8 mouse cellular contexts compared by ENCODE assay signal in the genomic region with DNA sequence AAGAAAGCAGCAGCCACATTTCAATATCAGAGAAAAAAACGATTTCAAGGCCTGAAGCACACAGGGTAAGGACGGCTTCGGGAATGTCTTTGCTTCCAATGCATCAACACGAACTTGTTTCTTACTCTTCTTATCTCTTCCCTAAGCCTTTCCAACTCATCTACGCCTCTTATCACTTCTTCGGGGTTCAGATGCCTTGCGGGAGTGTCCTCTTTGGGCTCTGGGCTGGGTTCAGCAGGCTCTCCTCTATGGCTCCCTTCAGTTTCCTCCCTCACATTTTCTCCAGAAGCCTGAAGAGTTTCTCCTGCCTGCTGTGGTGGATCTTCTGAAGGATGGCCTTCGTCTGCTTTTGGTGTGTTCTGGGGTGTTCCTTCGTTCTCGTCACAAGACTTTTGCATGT. TPM values are rescaled to one million over a fixed set of nuclear protein-coding genes. Genes with fewer than 3 reads are reported as not detected.
DNase-seq lines count a peak whose midpoint lies in the region; ATAC-seq lines count a peak whose summit lies in the region.

No protein-coding gene starts in this region.

- H3K27me3 ChIP-seq in lung, embryonic 16.5 days (ENCODE audit: control insufficient read depth, insufficient read depth, low read depth, low read length) = no peaks in the 10 kb centered on the region
- H3K27me3 ChIP-seq in forebrain, embryonic 14.5 days (replicated peaks; ENCODE audit: control insufficient read depth, insufficient read depth, low read length) = no peaks in the 10 kb centered on the region
- 0 out of 2 replicates have a peak, but pooled peaks cover 4% of the 10 kb centered on the region for H3K27me3 ChIP-seq in limb, embryonic 15.5 days
- no peaks in the 10 kb centered on the region for H3K27me3 ChIP-seq in stomach, embryonic 15.5 days (replicated peaks)

- no peak overlapping the region for H3K9ac ChIP-seq in lung, embryonic 16.5 days (ENCODE audit: low read length)
- H3K9ac ChIP-seq in forebrain, embryonic 14.5 days (ENCODE audit: low read length) = no peak overlapping the region
- no peak overlapping the region for H3K9ac ChIP-seq in limb, embryonic 15.5 days
- H3K9ac ChIP-seq in stomach, embryonic 15.5 days = no peak overlapping the region

- no peak for ATAC-seq in lung, embryonic 16.5 days (ENCODE audit: low read depth)
- no peak for ATAC-seq in forebrain, embryonic 14.5 days
- no peak for ATAC-seq in limb, embryonic 15.5 days (ENCODE audit: insufficient number of reproducible peaks, low FRiP score, low TSS enrichment, low read depth)
- no peak for ATAC-seq in stomach, embryonic 15.5 days (ENCODE audit: insufficient read depth, low FRiP score, low read depth)

- no peak for DNase-seq in lung, postnatal 14 days
- DNase-seq in forebrain, embryonic 14.5 days (ENCODE audit: low spot score) = no peak
- no peak for DNase-seq in right cerebral cortex, postnatal 4 days
- no peak for DNase-seq in urinary bladder, postnatal 10 days (ENCODE audit: low spot score)
- no peak for DNase-seq in urinary bladder, postnatal 14 days (ENCODE audit: low spot score)

- peak overlapping the region; percentile 46 for H3K4me2 ChIP-seq in lung, embryonic 16.5 days (ENCODE audit: low read depth, low read length)
- peak overlapping the region; percentile 51 for H3K4me2 ChIP-seq in forebrain, embryonic 14.5 days (ENCODE audit: low read length)
- peak overlapping the region; percentile 41 for H3K4me2 ChIP-seq in limb, embryonic 15.5 days
- peak overlapping the region; percentile 48 for H3K4me2 ChIP-seq in stomach, embryonic 15.5 days

- no peaks in the 10 kb centered on the region for H3K9me3 ChIP-seq in lung, embryonic 16.5 days (ENCODE audit: control insufficient read depth, low read length)
- H3K9me3 ChIP-seq in forebrain, embryonic 14.5 days (replicated peaks; ENCODE audit: control insufficient read depth, low read length) = no peaks in the 10 kb centered on the region
- H3K9me3 ChIP-seq in limb, embryonic 15.5 days = no peaks in the 10 kb centered on the region
- H3K9me3 ChIP-seq in stomach, embryonic 15.5 days = no peaks in the 10 kb centered on the region

- H3K4me1 ChIP-seq in lung, embryonic 16.5 days (replicated peaks; ENCODE audit: control insufficient read depth, insufficient read depth, low read length) = no peaks in the 10 kb centered on the region
- H3K4me1 ChIP-seq in forebrain, embryonic 14.5 days (ENCODE audit: control insufficient read depth, insufficient read depth, low read length) = no peaks in the 10 kb centered on the region
- 0 out of 2 replicates have a peak, but pooled peaks cover 2% of the 10 kb centered on the region for H3K4me1 ChIP-seq in limb, embryonic 15.5 days
- no peaks in the 10 kb centered on the region for H3K4me1 ChIP-seq in stomach, embryonic 15.5 days

- whole genome bisulfite sequencing in lung, embryonic 16.5 days = 39% methylated on average over 10 of the region's 10 CpGs
- WGBS in forebrain, embryonic 14.5 days = 59% methylated on average over 10 of the region's 10 CpGs
- WGBS in limb, embryonic 15.5 days = 65% methylated on average over 10 of the region's 10 CpGs
- 56% methylated on average over 10 of the region's 10 CpGs for WGBS in stomach, embryonic 15.5 days

- H3K36me3 ChIP-seq in lung, embryonic 16.5 days (ENCODE audit: control insufficient read depth, insufficient read depth, low read length) = peaks cover 5% of the 10 kb centered on the region; the same call in 1 of the 2 replicates
- H3K36me3 ChIP-seq in forebrain, embryonic 14.5 days (ENCODE audit: control insufficient read depth, insufficient read depth, low read length) = no peaks in the 10 kb centered on the region
- H3K36me3 ChIP-seq in limb, embryonic 15.5 days = no peaks in the 10 kb centered on the region
- no peaks in the 10 kb centered on the region for H3K36me3 ChIP-seq in stomach, embryonic 15.5 days

- no peak overlapping the region for H3K27ac ChIP-seq in lung, embryonic 16.5 days (ENCODE audit: low read length)
- 0 out of 2 replicates have a peak overlapping the region, but pooled peaks have one; percentile 5 for H3K27ac ChIP-seq in forebrain, embryonic 14.5 days (ENCODE audit: low read depth, low read length)
- H3K27ac ChIP-seq in limb, embryonic 15.5 days = 0 out of 2 replicates have a peak overlapping the region, but pooled peaks have one; percentile 17
- H3K27ac ChIP-seq in stomach, embryonic 15.5 days = no peak overlapping the region

- H3K4me3 ChIP-seq in lung, embryonic 16.5 days (ENCODE audit: low read length) = peak overlapping the region; percentile 56
- peak overlapping the region; percentile 49 for H3K4me3 ChIP-seq in forebrain, embryonic 14.5 days (ENCODE audit: low read depth, low read length)
- peak overlapping the region; percentile 52 for H3K4me3 ChIP-seq in limb, embryonic 15.5 days
- peak overlapping the region; percentile 54 for H3K4me3 ChIP-seq in stomach, embryonic 15.5 days (replicated peaks)

RNA-seq across cellular contexts. Expression of a gene that starts 1.5 kb away (rescaled TPM):
- 187 and 208 TPM in 2 replicates for polyA plus RNA-seq in lung, embryonic 16.5 days (2015; fragmentation: Nextera tagmentation; extraction: Ambion mirVana)
- 136 and 143 TPM in 2 replicates for polyA plus RNA-seq in forebrain, embryonic 14.5 days (2014; fragmentation: Nextera tagmentation; extraction: Ambion mirVana)
- polyA plus RNA-seq in limb, embryonic 15.5 days (2015; fragmentation: Nextera tagmentation; extraction: Ambion mirVana) = 206 and 225 TPM in 2 replicates
- polyA plus RNA-seq in stomach, embryonic 15.5 days (2015; fragmentation: Nextera tagmentation; extraction: Ambion mirVana) = 188 and 195 TPM in 2 replicates

RNA-seq across cellular contexts. Expression of a gene that starts 31.8 kb away (rescaled TPM):
- polyA plus RNA-seq in lung, embryonic 16.5 days (2015; fragmentation: Nextera tagmentation; extraction: Ambion mirVana) = 165 and 173 TPM in 2 replicates
- 123 and 138 TPM in 2 replicates for polyA plus RNA-seq in forebrain, embryonic 14.5 days (2014; fragmentation: Nextera tagmentation; extraction: Ambion mirVana)
- 24.5 and 32.2 TPM in 2 replicates for polyA plus RNA-seq in limb, embryonic 15.5 days (2015; fragmentation: Nextera tagmentation; extraction: Ambion mirVana)
- polyA plus RNA-seq in stomach, embryonic 15.5 days (2015; fragmentation: Nextera tagmentation; extraction: Ambion mirVana) = 123 and 143 TPM in 2 replicates

RNA-seq across cellular contexts. Expression of a gene that starts 33.1 kb away (rescaled TPM):
- polyA plus RNA-seq in lung, embryonic 16.5 days (2015; fragmentation: Nextera tagmentation; extraction: Ambion mirVana) = 3.6 and 4.7 TPM in 2 replicates
- 7.2 and 8.1 TPM in 2 replicates for polyA plus RNA-seq in forebrain, embryonic 14.5 days (2014; fragmentation: Nextera tagmentation; extraction: Ambion mirVana)
- 10.2 and 13.7 TPM in 2 replicates for polyA plus RNA-seq in limb, embryonic 15.5 days (2015; fragmentation: Nextera tagmentation; extraction: Ambion mirVana)
- 5.4 and 5.8 TPM in 2 replicates for polyA plus RNA-seq in stomach, embryonic 15.5 days (2015; fragmentation: Nextera tagmentation; extraction: Ambion mirVana)

RNA-seq across cellular contexts. Expression of a gene that starts 44.0 kb away (rescaled TPM):
- polyA plus RNA-seq in lung, embryonic 16.5 days (2015; fragmentation: Nextera tagmentation; extraction: Ambion mirVana) = 7.4 and 21.7 TPM in 2 replicates
- 1.9 and 2.2 TPM in 2 replicates for polyA plus RNA-seq in forebrain, embryonic 14.5 days (2014; fragmentation: Nextera tagmentation; extraction: Ambion mirVana)
- 99.1 and 272 TPM in 2 replicates for polyA plus RNA-seq in limb, embryonic 15.5 days (2015; fragmentation: Nextera tagmentation; extraction: Ambion mirVana)
- 1.5 and 5.1 TPM in 2 replicates for polyA plus RNA-seq in stomach, embryonic 15.5 days (2015; fragmentation: Nextera tagmentation; extraction: Ambion mirVana)

RNA-seq across cellular contexts. Expression of a gene that starts 44.7 kb away (rescaled TPM):
- 79.2 and 82.0 TPM in 2 replicates for polyA plus RNA-seq in lung, embryonic 16.5 days (2015; fragmentation: Nextera tagmentation; extraction: Ambion mirVana)
- polyA plus RNA-seq in forebrain, embryonic 14.5 days (2014; fragmentation: Nextera tagmentation; extraction: Ambion mirVana) = 172 and 180 TPM in 2 replicates
- 79.3 and 121 TPM in 2 replicates for polyA plus RNA-seq in limb, embryonic 15.5 days (2015; fragmentation: Nextera tagmentation; extraction: Ambion mirVana)
- polyA plus RNA-seq in stomach, embryonic 15.5 days (2015; fragmentation: Nextera tagmentation; extraction: Ambion mirVana) = 106 and 124 TPM in 2 replicates

Comparison
In these comparisons a context has a peak if more than half of its experiments do, and no peak if none do; other contexts are left out.
1. H3K27ac ChIP-seq: peak in forebrain, embryonic 14.5 days (single experiment) and limb, embryonic 15.5 days (single experiment); none in lung, embryonic 16.5 days (single experiment) and stomach, embryonic 15.5 days (single experiment).
2. Peak in every context shown above with its lines, with median percentiles within 50 percentile points of each other: H3K4me2 ChIP-seq and H3K4me3 ChIP-seq.